Mouse (Mus musculus) midbrain, postnatal 0 days (tissue): ENCODE measurements around the gene Map3k7. TPM values are rescaled to one million over a fixed set of nuclear protein-coding genes. Genes with fewer than 3 reads are reported as not detected.

ENCODE experiments used
- ATAC-seq: fragments of 200-750 bp; cut with Nextera tagmentation; 2 replicates; pipeline ENCODE4 v1.8.0; 2017; ENCODE audit warnings: moderate number of reproducible peaks, mild to moderate bottlenecking, moderate TSS enrichment, moderate library complexity; ENCODE audit not compliant: low FRiP score
- DNase-seq: peaks from one replicate; pipeline ENCODE4 v3.0.0-alpha.2; 2015; ENCODE audit warnings: low spot score
- H3K27ac ChIP-seq: fragments of 300-500 bp; sonication (generic); 2 replicates; pipeline ENCODE4 v1.5.1; 2014; ENCODE audit warnings: low read depth, mild to moderate bottlenecking, low read length, mixed read lengths
- H3K27me3 ChIP-seq: fragments of 300-500 bp; sonication (generic); 2 replicates; pipeline ENCODE4 v1.6.1; 2014; ENCODE audit warnings: low read length, control low read depth, mixed read lengths; ENCODE audit not compliant: insufficient read depth
- H3K36me3 ChIP-seq: fragments of 300-500 bp; sonication (generic); 2 replicates; pipeline ENCODE4 v1.6.1; 2014; ENCODE audit warnings: low read length, control low read depth, mixed read lengths; ENCODE audit not compliant: insufficient read depth
- H3K4me1 ChIP-seq: fragments of 300-500 bp; sonication (generic); 2 replicates; pipeline ENCODE4 v1.6.1; 2014; ENCODE audit warnings: mild to moderate bottlenecking, control low read depth, antibody characterized with exemption, low read length, mixed read lengths; ENCODE audit not compliant: insufficient read depth
- H3K4me2 ChIP-seq: fragments of 300-500 bp; sonication (generic); 2 replicates; pipeline ENCODE4 v1.6.1; 2014; ENCODE audit warnings: low read depth, mild to moderate bottlenecking, low read length, mixed read lengths; ENCODE audit not compliant: poor library complexity, severe bottlenecking
- H3K4me3 ChIP-seq: fragments of 300-500 bp; sonication (generic); 2 replicates; pipeline ENCODE4 v1.5.1; 2014; ENCODE audit warnings: low read depth, mild to moderate bottlenecking, low read length, moderate library complexity
- H3K9ac ChIP-seq: fragments of 300-500 bp; sonication (generic); replicated peaks from 2 replicates; pipeline ENCODE4 v1.6.1; 2014; ENCODE audit warnings: mild to moderate bottlenecking, low read length, moderate library complexity, mixed read lengths; ENCODE audit not compliant: poor library complexity, severe bottlenecking
- H3K9me3 ChIP-seq: fragments of 300-500 bp; sonication (generic); 2 replicates; pipeline ENCODE4 v1.6.1; 2016; ENCODE audit warnings: low read length, control low read depth
- CTCF ChIP-seq: IDR thresholded peaks from 2 replicates; pipeline ENCODE4 v1.5.1; 2016; ENCODE audit warnings: antibody characterized with exemption, mild to moderate bottlenecking
- WGBS: fragments of 180-500 bp; shearing (Covaris S2); extraction: QIAGEN DNeasy Blood & Tissue Kit; methylation state at CpG from one replicate; pipeline ENCODE4 v1.1.7; 2014; 5-methylcytosine and 5-hydroxymethylcytosine counted together
- polyA plus RNA-seq: library from polyadenylated mRNA; unstranded; fragments of >200 nt; fragmentation: Nextera tagmentation; extraction: Ambion mirVana; gene quantifications from 2 replicates; pipeline ENCODE4 v1.2.1, GENCODE M21; 2015
- total RNA-seq: library from RNA; depleted of rRNA; stranded (reverse); fragments of >200 nt; gene quantifications from 2 replicates; pipeline ENCODE4 v1.2.3, GENCODE M21; 2014

Gene Map3k7
- total and polyA plus RNA-seq, 2 experiments from 2014 or later = 15.5 to 38.7 TPM

DNA sequence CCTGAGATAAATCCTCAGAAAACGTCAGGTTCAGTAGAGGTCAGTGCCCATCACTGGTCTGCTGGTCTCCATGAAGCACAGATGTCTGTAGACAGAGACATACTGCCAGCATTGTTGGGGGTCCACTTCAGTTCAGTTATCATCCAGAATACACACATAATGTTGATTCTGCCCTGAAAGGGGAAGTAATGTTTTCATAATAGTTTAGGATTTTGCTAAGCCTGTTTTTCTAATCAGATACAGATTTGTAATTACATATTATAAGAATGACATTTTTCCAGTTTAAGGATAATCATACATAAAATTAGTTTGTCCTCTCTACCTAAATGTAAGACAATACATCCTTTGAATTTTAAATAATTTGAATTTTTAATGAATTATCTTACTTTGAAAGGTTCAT, 30.0 kb downstream of the Map3k7 start:
- peaks cover 22% of the 10 kb centered on the region for H3K36me3 ChIP-seq
- WGBS = 74% methylated on average over 1 of the region's 1 CpGs

GRCm38 (mm10) chr4:32001498-32001897, 37.6 kb downstream of the Map3k7 start:
- H3K27ac ChIP-seq = no peak overlapping the region
- no peak overlapping the region for H3K9ac ChIP-seq
- H3K27me3 ChIP-seq = no peaks in the 10 kb centered on the region
- no peaks in the 10 kb centered on the region for H3K9me3 ChIP-seq
- H3K4me1 ChIP-seq = no peaks in the 10 kb centered on the region
- no peak for TF ChIP-seq CTCF
- no peak for DNase-seq
- H3K4me3 ChIP-seq = no peak overlapping the region
- no peak for ATAC-seq
- 67% methylated on average over 3 of the region's 3 CpGs for WGBS
- H3K36me3 ChIP-seq = peaks cover 5% of the 10 kb centered on the region; the same call in 1 of the 2 replicates
- H3K4me2 ChIP-seq = no peak overlapping the region

More for the DNA sequence above, 30.0 kb downstream of the Map3k7 start:
- no peak for TF ChIP-seq CTCF
- H3K4me2 ChIP-seq = no peak overlapping the region
- no peaks in the 10 kb centered on the region for H3K9me3 ChIP-seq
- no peaks in the 10 kb centered on the region for H3K4me1 ChIP-seq
- no peaks in the 10 kb centered on the region for H3K27me3 ChIP-seq
- H3K4me3 ChIP-seq = no peak overlapping the region
- no peak overlapping the region for H3K9ac ChIP-seq
- DNase-seq (peak; percentile 5), ATAC-seq (no peak)
- no peak overlapping the region for H3K27ac ChIP-seq

GRCm38 (mm10) chr4:32004773-32005591, 41.1 kb downstream of the Map3k7 start:
- Histone ChIP-seq H3K9me3 (no peaks in the 10 kb centered on the region), H3K9ac (no peak overlapping the region), H3K4me3 (no peak overlapping the region), H3K36me3 (peaks cover 14% of the 10 kb centered on the region), H3K27me3 (no peaks in the 10 kb centered on the region), H3K4me1 (no peaks in the 10 kb centered on the region), H3K4me2 (no peak overlapping the region), H3K27ac (no peak overlapping the region)
- 92% methylated on average over 6 of the region's 6 CpGs for WGBS
- no peak for TF ChIP-seq CTCF
- DNase-seq = no peak
- no peak for ATAC-seq

DNA sequence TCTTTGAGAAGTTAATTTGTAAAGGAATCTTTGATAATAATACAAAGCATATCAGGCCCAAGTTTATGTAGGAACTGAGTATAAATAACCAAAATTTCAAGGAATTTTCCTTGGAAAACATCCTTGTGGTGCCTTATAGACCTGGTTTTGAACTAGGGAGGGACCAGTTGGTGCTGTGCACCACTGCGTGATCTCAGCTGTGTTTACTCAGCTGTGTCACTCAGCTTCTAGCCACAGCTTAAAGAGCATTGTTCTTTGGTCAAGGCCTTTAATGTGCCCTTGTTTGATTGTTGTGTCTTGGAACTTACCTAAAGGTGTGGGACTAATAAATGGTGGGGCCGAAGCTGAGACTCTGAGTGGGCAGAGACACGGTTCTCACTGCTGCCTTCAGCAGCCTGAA, 43.3 kb downstream of the Map3k7 start:
- no peak overlapping the region for H3K4me2 ChIP-seq
- DNase-seq = no peak
- WGBS = 73% methylated on average over 3 of the region's 3 CpGs
- H3K4me1 ChIP-seq = no peaks in the 10 kb centered on the region
- peaks cover 24% of the 10 kb centered on the region for H3K36me3 ChIP-seq
- H3K27me3 ChIP-seq = no peaks in the 10 kb centered on the region
- no peak for ATAC-seq
- H3K9me3 ChIP-seq = no peaks in the 10 kb centered on the region
- no peak overlapping the region for H3K27ac ChIP-seq
- H3K9ac ChIP-seq = no peak overlapping the region
- TF ChIP-seq CTCF = no peak
- no peak overlapping the region for H3K4me3 ChIP-seq

DNA sequence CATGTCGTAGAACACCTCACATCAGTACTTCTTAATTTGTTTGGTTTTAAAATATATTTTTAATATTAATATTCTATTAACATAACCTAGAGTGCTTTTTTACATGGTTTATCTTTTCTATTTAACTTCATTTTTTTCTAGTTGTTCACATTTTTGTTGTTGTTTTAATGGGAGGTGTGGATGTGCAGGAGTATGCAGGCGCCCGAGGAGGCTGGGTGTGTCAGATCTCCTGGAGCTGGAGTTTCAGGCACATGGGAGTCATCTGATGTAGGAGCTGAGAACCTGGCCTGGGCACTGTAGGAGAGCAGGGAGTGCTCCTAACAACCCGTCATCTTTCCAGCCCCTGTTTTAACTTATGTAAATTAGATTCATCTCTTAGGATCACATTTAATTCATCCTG, 44.2 kb downstream of the Map3k7 start:
- peaks cover 24% of the 10 kb centered on the region for H3K36me3 ChIP-seq
- TF ChIP-seq CTCF = no peak
- no peaks in the 10 kb centered on the region for H3K9me3 ChIP-seq
- no peak overlapping the region for H3K4me2 ChIP-seq
- WGBS = 80% methylated on average over 4 of the region's 4 CpGs
- H3K4me3 ChIP-seq = no peak overlapping the region
- no peak overlapping the region for H3K27ac ChIP-seq
- no peaks in the 10 kb centered on the region for H3K27me3 ChIP-seq
- no peak for ATAC-seq
- H3K9ac ChIP-seq = no peak overlapping the region
- no peak for DNase-seq
- H3K4me1 ChIP-seq = no peaks in the 10 kb centered on the region

- DNase-seq = no peak
Measured at GRCm38 (mm10) chr4:32010808-32011207, 46.9 kb downstream of the Map3k7 start.

More at GRCm38 (mm10) chr4:32010808-32011207, 46.9 kb downstream of the Map3k7 start:
- no peak overlapping the region for H3K4me2 ChIP-seq
- 80% methylated on average over 5 of the region's 5 CpGs for WGBS
- H3K4me1 ChIP-seq = no peaks in the 10 kb centered on the region
- no peak for TF ChIP-seq CTCF
- no peak for ATAC-seq
- no peak overlapping the region for H3K9ac ChIP-seq
- no peak overlapping the region for H3K4me3 ChIP-seq
- H3K27ac ChIP-seq = no peak overlapping the region
- H3K9me3 ChIP-seq = no peaks in the 10 kb centered on the region
- H3K36me3 ChIP-seq = peaks cover 27% of the 10 kb centered on the region
- no peaks in the 10 kb centered on the region for H3K27me3 ChIP-seq
